Mouse (Mus musculus) frontal cortex, postnatal 36 days (tissue): ENCODE results near the gene B2m.

Experiments
- DNase-seq, 2 experiments: peaks; one replicate each; pipeline ENCODE4 v3.0.0; 2022; ENCODE audit warnings: low spot score in 2 of 2

Gene B2m

DNA sequence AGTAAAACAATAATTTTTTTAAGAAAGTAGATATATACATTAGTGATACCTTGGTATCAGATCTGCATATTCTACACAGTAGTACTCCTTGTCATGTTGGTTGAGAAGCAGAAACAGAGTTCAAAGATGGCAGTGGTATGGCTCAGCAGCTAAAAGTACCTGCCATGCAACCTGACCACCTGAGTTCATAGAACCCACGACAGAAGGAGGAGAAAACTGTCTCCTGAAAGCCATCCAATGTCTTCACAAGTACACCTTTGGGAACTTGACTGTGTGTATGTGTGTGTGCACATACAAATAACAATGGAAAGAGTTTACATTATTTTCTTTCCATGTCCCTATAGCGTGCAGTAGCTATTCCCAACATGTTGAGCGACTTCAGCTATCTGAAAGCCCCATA is 2.2 kb downstream of the B2m start:
- no peak for DNase-seq

DNA sequence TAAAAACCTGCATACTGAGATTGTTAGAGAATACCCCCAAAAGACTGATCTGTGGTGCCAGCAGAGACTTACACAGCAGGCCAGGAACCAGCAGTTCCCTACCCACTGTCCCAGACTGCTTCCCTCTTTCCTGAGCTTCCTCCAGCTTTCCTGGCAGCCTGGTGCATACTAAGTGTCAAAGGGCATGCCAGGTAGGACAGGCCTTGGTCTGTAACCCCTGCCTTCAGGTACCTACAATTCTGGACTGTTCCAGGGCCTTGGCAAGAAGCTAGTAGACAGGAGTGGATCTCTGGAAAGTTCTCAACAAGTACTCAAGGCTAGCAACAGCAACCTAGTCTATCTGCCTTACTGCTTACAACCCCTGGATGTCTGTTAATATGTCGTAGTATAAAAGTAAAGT is 3.7 kb downstream of the B2m start:
- no peak for DNase-seq

DNA sequence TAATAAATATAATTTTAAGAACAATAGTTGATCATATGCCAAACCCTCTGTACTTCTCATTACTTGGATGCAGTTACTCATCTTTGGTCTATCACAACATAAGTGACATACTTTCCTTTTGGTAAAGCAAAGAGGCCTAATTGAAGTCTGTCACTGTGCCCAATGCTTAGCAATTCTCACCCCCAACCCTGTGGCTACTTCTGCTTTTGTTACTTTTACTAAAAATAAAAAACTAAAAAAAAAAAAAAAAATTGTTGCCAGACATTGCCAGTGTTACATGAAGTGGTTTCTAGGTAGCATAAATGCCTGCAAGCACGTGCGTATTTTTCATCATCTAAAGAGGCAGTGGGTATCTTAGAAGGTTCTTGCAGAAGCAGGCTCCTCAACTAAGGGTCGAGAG is 5.4 kb downstream of the B2m start:
- DNase-seq, result no peak

DNA sequence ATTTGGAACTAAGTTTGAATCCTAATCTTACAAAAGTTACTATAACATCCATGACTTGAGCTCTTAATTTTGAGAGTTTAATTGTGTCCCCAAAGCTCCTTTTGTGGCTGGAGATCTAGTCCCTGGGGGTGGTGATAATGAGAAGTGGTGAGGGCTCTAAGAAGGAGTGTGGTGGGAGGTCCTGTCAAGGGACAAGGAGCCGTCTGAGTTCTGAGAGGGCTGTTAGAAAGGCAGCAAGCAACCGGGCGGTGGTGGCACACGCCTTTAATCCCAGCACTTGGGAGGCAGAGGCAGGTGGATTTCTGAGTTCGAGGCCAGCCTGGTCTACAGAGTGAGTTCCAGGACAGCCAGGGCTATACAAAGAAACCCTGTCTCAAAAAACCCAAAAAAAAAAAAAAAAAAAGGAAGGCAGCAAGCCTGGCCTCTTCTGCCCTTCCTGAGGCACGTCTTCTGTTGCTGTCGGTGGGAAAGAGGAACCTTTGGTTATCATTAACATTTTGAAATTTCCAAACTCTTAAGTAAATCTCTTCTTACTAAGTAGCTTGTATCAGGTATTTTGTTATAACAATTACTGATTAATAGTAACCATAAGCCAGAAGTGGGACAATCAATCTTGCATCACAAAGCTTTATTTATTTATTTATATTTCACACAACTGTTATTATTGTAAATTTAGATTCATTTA is 6.3 kb downstream of the B2m start:
- DNase-seq, result no peak

DNA sequence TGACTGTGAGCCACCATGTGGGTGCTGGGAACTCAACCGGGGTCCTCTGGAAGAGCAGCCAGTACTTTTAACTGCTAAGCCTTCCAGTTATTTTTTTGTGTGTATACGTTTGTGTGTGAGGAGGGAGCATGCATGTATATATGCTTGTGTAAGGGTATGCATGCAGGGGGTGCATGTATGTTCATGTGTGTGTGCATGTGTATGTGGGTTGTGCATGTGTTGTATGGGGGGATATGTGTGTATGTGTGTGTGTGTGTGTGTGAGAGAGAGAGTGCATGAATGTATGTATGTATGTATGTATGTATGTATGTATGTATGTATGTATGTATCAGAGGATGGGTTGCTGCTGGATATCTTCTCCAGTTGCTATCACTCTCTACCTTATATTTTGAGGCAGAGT is 7.0 kb downstream of the B2m start:
- no peak for DNase-seq

- no peak for DNase-seq
Observed at GRCm38 (mm10) chr2:122155292-122155691, 7.8 kb downstream of the B2m start.

DNA sequence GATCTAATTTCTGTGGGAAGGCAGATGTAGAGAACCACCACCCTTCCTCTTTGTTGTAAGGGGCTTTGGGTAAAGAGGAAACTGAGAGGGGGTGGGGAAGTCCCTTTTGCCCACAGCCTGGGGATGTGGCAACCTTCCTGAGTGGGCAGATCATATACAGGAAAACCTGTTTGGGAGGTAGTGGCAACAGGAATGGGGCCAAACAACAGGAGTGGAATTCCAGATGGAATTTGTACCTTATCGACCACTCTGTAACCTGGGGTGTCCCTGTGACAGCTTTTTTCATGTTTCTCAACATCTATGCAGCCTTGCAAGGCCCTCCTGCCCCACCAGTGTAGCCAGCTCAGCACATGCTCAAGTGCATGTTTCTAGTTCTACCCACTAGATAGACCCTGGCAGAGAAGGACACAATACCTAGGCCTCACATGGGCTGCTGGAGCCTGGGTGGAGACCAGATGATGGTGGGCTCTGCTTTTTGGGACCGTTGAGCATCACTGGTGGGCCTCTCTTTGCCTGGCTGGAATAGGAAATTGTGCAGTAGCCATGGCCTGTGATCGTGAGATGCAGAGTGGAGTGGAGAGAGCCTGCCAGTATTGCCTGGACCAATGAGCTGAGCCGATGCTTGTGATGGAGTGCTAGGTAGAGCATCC is 8.7 kb downstream of the B2m start:
- no peak for DNase-seq

DNA sequence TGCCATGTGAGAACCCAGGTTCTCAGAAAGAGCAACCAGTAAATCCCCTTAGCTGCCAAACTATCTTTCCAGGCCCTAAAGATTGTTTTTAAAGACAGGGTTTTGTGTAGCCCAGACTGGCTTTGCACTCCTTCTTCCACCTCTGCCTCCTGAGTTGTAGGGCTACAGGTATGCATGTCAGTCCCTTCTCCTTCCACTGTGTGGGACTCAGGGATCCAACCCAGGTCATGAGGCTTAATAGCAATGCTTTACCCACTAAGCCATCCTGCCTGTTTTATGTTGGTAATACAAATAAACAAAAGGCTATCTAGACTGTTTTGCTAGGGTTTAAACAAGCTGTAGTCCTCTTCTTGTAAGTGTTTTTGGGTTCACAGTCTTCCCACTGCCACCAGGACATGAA is 10.1 kb downstream of the B2m start:
- DNase-seq, result no peak

DNA sequence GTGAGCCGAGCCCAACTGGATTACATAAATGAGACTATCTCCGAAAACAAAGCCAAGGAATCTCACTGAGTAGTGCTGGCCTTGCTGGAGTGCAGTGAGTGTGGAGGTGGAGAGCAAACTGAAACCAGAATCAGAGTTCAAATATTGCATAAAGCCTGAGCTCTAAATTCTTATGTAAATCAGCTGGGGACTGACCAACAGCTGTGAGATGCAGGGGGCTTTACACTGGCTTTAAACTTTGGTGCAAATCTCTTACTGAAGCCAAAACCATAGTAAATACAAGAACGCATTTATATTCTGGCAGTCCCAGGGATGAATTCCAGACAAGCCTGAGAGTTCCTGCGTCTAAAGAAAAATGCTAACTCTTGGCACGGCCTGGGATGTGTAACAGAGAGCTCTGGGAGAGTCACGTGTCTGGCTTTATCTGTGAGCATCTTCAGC is 10.9 kb downstream of the B2m start:
- DNase-seq, result no peak

DNA sequence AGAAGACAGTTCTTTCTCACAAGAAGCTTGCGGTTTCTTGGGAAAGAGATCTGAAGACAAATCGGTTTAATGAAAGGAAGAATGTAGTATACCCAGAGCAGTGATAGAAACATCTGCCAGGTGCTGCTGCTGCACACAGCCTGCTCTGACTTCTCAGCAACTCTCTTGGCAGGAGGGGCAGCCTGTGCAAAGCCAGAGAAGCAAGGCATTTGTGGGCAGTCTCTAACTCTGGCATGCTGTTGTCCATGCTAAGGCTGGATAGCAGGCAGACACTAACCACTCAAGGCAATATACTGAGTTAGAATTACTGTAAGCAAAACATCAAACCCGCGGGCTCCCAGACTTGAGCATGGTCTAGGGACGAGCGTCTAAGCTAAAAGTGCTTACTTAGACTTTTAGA is 12.2 kb downstream of the B2m start:
- no peak for DNase-seq

- peak; percentile 72 to 80 for DNase-seq
Observed at GRCm38 (mm10) chr2:122160680-122161079, 13.2 kb downstream of the B2m start, which contains the start of gene Trim69. TSS of gene Trim69 (plus strand) at chr2:122160700.

- no peak for DNase-seq
Observed at GRCm38 (mm10) chr2:122161542-122161941, 14.1 kb downstream of the B2m start.

GRCm38 (mm10) chr2:122162529-122162928 is 15.0 kb downstream of the B2m start:
- DNase-seq, result no peak

DNA sequence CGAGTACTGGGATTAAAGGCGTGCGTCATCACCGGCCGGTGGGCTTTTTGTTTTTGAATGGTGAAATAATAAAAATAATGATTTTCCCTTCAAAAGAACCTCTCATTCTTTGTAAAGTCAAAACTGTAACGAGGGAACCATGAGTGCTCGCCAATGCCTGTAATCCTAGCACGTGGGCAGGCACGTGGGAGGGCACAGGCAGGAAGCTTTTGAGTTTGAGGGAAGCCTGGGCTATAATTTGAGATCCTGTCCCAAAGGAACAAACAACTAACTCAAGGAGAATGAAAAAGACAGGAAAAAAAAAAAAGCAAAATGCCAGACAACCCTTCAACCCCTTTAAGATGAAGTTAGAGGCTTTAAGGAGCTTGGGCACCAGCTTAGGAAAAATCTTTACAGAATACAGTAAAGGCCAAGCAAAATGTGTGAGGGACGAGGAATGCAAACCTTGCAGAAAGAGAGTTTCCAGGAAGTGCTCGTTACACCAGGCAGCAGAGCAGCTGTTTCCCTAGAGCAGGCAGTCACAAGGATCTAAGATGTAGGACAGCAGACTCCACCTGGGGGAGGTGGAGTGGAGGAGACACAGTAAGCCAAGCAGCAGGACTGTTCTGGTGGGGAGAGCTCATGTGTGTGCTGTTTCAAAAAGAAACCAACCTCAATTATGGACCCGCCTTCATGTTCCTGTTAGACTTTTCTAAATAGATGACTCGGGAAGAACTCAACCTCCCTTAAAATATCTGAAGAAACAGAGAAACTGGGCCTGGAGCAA is 16.1 kb downstream of the B2m start:
- peak; percentile 44 to 52 for DNase-seq

DNA sequence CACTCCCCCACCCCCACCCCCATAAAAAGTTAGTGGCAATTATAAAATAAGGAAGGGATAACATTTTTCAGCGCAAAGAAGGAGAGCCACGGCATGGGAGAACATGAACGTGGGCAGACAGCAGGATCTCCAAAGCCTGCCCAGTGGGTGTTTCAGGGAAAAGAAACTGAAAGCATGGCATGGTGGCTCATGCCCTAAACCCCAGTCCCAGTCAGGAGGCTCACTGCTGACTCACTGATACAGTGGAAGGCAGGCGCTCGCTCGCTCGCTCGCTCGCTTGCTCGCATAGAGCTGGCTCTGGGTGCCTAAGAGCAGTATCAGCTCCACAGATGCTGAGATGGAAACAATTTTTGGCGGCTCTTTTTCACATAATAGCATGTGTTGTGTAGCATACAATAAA is 16.8 kb downstream of the B2m start:
- DNase-seq, result peak in 1 of 2 experiments; percentile 24

- no peak for DNase-seq
Observed at GRCm38 (mm10) chr2:122171292-122171691, 23.8 kb downstream of the B2m start.

DNA sequence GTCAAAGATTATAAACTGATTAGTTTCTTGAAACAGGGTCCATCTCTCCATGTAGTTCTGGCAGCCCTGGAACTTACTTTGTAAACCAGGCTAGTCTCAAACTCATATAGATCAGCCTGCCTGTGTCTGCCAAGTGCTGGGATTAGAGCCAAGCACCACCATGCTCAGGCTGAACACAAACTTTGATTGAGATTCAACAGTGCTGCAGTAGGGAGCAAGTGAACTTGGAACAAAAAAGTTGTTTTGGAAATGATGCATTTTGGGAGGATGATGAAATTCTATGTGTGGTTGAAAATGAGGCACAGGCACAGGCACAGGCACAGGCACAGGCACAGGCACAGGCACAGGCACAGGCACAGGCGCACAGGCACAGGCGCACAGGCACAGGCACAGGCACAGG is 24.7 kb downstream of the B2m start:
- DNase-seq, result peak; percentile 10 to 17

- DNase-seq, result no peak
Observed at GRCm38 (mm10) chr2:122180051-122180822, 32.8 kb downstream of the B2m start.

GRCm38 (mm10) chr2:122185086-122185485 is 37.6 kb downstream of the B2m start:
- DNase-seq, result no peak

- no peak for DNase-seq
Observed at GRCm38 (mm10) chr2:122186106-122186505, 38.6 kb downstream of the B2m start, which contains the start of the genes Patl2 and Terb2. TSS of gene Patl2 (minus strand) at chr2:122186189. TSS of gene Terb2 (plus strand) at chr2:122186272.

DNA sequence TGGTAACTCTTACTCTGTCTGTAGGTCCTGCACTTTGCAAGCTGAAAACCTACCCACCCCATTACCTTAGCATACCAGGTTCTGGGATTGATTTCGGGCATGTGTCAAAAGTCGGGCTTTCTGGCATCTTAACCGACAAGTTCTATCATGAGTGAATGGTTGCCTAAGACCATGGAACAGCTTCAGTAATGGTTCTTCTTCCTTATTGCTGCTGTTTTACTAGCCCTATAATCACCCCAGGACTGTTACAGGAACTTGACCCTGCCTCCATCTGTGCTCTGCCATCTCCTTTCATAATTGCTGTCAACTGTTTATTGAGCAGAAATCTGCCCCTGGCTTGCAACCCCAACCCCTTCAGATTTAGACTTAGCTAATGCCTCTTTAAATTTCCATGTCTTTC is 39.3 kb downstream of the B2m start:
- no peak for DNase-seq

DNA sequence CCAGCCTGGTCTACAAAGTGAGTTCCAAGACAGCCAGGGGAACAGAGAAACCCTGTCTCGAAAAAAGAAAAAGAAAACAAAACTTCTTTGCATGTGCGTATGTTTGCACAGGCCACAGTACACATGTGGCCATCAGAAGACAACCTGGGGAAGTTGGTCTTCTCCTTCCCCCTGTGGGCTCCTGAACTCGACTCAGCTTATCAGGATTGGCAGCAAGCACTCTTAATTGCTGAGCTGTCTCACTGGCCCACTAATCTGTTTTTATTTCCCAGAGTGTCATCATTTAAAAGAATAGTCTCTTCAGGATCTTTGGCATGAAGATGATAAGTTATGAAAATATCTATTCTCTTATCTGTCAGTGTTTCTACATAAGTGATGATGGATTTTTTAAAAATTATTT is 44.4 kb downstream of the B2m start:
- no peak for DNase-seq
